Mouse (Mus musculus) forebrain, embryonic 16.5 days (tissue): ENCODE measurements around the gene Sspn. TPM values are rescaled to one million over a fixed set of nuclear protein-coding genes. Genes with fewer than 3 reads are reported as not detected.

Experiments
- ATAC-seq: fragments of 200-750 bp; cut with Nextera tagmentation; 2 replicates; pipeline ENCODE4 v1.8.0; 2017; ENCODE audit warnings: mild to moderate bottlenecking, moderate library complexity
- H3K27ac ChIP-seq: fragments of 300-500 bp; sonication (generic); 2 replicates; pipeline ENCODE4 v1.5.1; 2014; ENCODE audit warnings: low read length, control low read depth
- H3K27me3 ChIP-seq: fragments of 300-500 bp; sonication (generic); replicated peaks from 2 replicates; pipeline ENCODE4 v1.6.1; 2014; ENCODE audit warnings: low read length; ENCODE audit not compliant: control insufficient read depth, insufficient read depth
- H3K36me3 ChIP-seq: fragments of 300-500 bp; sonication (generic); 2 replicates; pipeline ENCODE4 v1.6.1; 2014; ENCODE audit not compliant: control insufficient read depth, insufficient read depth
- H3K4me1 ChIP-seq: fragments of 300-500 bp; sonication (generic); replicated peaks from 2 replicates; pipeline ENCODE4 v1.6.1; 2014; ENCODE audit warnings: low read length; ENCODE audit not compliant: control insufficient read depth, insufficient read depth
- H3K4me2 ChIP-seq: fragments of 300-500 bp; sonication (generic); 2 replicates; pipeline ENCODE4 v1.6.1; 2014; ENCODE audit warnings: mild to moderate bottlenecking, low read length, control low read depth
- H3K4me3 ChIP-seq: fragments of 300-500 bp; sonication (generic); replicated peaks from 2 replicates; pipeline ENCODE4 v1.5.1; 2014; ENCODE audit warnings: mild to moderate bottlenecking, low read length, control low read depth
- H3K9ac ChIP-seq: fragments of 300-500 bp; sonication (generic); replicated peaks from 2 replicates; pipeline ENCODE4 v1.6.1; 2014; ENCODE audit warnings: low read depth, low read length, control low read depth
- H3K9me3 ChIP-seq: fragments of 300-500 bp; sonication (generic); 2 replicates; pipeline ENCODE4 v1.6.1; 2016; ENCODE audit warnings: low read length; ENCODE audit not compliant: control insufficient read depth
- WGBS: fragments of 180-500 bp; shearing (Covaris S2); extraction: QIAGEN DNeasy Blood & Tissue Kit; methylation state at CpG from one replicate; pipeline ENCODE4 v1.1.7; 2014; 5-methylcytosine and 5-hydroxymethylcytosine counted together
- polyA plus RNA-seq: library from polyadenylated mRNA; unstranded; fragments of >200 nt; fragmentation: Nextera tagmentation; extraction: Ambion mirVana; gene quantifications from 2 replicates; pipeline ENCODE4 v1.2.1, GENCODE M21; 2015

The Sspn gene
- polyA plus RNA-seq, 1 experiment from 2014 or later, result 2.9 TPM

DNA sequence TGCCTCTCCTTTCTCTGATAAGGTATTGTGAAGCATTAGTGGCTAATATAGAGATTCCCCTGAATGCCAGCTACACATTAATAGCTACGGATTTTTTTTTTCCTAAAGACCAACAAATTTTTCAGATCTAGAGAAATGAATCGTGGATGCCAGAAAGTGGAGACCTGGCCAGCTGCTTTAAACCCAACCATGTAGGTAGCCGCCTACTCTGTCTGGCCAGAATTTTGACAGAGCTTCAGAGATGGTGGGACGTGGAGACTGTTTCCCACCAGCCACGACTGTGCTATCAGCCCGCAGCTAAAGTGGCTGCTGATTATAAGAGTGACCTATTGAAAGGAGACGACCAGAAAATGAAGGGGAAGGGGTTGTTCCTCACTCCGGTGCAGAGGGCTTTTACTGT is 36.3 kb downstream of the Sspn start:
- 70% methylated on average over 8 of the region's 8 CpGs for WGBS
- H3K36me3 ChIP-seq, result no peaks in the 10 kb centered on the region
- H3K4me1 ChIP-seq, result no peaks in the 10 kb centered on the region
- H3K9me3 ChIP-seq, result no peaks in the 10 kb centered on the region
- no peak overlapping the region for H3K4me2 ChIP-seq
- ATAC-seq, result no peak
- no peak overlapping the region for H3K9ac ChIP-seq
- no peak overlapping the region for H3K27ac ChIP-seq
- no peaks in the 10 kb centered on the region for H3K27me3 ChIP-seq
- H3K4me3 ChIP-seq, result no peak overlapping the region

- H3K36me3 ChIP-seq, result no peaks in the 10 kb centered on the region
- no peak for ATAC-seq
- no peaks in the 10 kb centered on the region for H3K4me1 ChIP-seq
- H3K9ac ChIP-seq, result no peak overlapping the region
- H3K9me3 ChIP-seq, result no peaks in the 10 kb centered on the region
- 77% methylated on average over 7 of the region's 7 CpGs for WGBS
- H3K27ac ChIP-seq, result no peak overlapping the region
- H3K27me3 ChIP-seq, result no peaks in the 10 kb centered on the region
- H3K4me3 ChIP-seq, result no peak overlapping the region
- no peak overlapping the region for H3K4me2 ChIP-seq
Measured at GRCm38 (mm10) chr6:145968301-145968818, 36.9 kb downstream of the Sspn start.

GRCm38 (mm10) chr6:145968821-145969220 is 37.4 kb downstream of the Sspn start:
- H3K36me3 ChIP-seq, result no peaks in the 10 kb centered on the region
- no peaks in the 10 kb centered on the region for H3K4me1 ChIP-seq
- no peak overlapping the region for H3K4me2 ChIP-seq
- no peaks in the 10 kb centered on the region for H3K9me3 ChIP-seq
- H3K27me3 ChIP-seq, result no peaks in the 10 kb centered on the region
- H3K4me3 ChIP-seq, result no peak overlapping the region
- 78% methylated on average over 10 of the region's 10 CpGs for WGBS
- no peak for ATAC-seq
- H3K27ac ChIP-seq, result no peak overlapping the region
- H3K9ac ChIP-seq, result no peak overlapping the region

DNA sequence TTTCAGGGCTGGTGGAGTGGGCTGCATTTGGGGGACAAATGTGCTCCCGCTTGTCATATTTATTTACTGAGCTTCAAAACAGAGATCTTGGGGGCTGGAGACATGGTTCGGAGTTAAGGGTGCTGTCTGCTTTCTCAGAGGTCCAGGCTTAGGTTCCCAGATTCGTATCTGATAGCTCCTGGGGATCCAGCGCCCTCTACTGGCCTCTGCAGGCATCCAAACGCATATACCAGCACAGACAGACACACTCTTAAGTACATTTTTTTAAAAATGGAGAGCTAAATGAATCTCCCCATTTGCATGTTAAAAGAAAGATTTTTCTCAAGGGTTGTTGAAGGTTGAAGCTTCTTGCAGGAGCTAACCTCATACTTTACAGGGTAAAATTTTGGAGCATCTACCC is 38.1 kb downstream of the Sspn start:
- no peaks in the 10 kb centered on the region for H3K27me3 ChIP-seq
- H3K4me1 ChIP-seq, result no peaks in the 10 kb centered on the region
- ATAC-seq, result no peak
- H3K4me3 ChIP-seq, result no peak overlapping the region
- no peak overlapping the region for H3K27ac ChIP-seq
- H3K4me2 ChIP-seq, result no peak overlapping the region
- no peaks in the 10 kb centered on the region for H3K9me3 ChIP-seq
- no peaks in the 10 kb centered on the region for H3K36me3 ChIP-seq
- 80% methylated on average over 5 of the region's 5 CpGs for WGBS
- H3K9ac ChIP-seq, result no peak overlapping the region

GRCm38 (mm10) chr6:145972107-145972506 is 40.7 kb downstream of the Sspn start:
- H3K4me2 ChIP-seq, result no peak overlapping the region
- 90% methylated on average over 4 of the region's 4 CpGs for WGBS
- H3K27ac ChIP-seq, result no peak overlapping the region
- H3K9me3 ChIP-seq, result no peaks in the 10 kb centered on the region
- no peak overlapping the region for H3K4me3 ChIP-seq
- no peak overlapping the region for H3K9ac ChIP-seq
- H3K36me3 ChIP-seq, result no peaks in the 10 kb centered on the region
- H3K4me1 ChIP-seq, result no peaks in the 10 kb centered on the region
- H3K27me3 ChIP-seq, result no peaks in the 10 kb centered on the region
- no peak for ATAC-seq

- Histone ChIP-seq H3K4me1 (no peaks in the 10 kb centered on the region), H3K27me3 (no peaks in the 10 kb centered on the region), H3K9me3 (no peaks in the 10 kb centered on the region), H3K27ac (no peak overlapping the region), H3K9ac (no peak overlapping the region), H3K4me3 (no peak overlapping the region), H3K4me2 (no peak overlapping the region), H3K36me3 (no peaks in the 10 kb centered on the region)
- no peak for ATAC-seq
- WGBS, result 85% methylated on average over 6 of the region's 6 CpGs
Measured at GRCm38 (mm10) chr6:145972836-145973235, 41.4 kb downstream of the Sspn start.

- Histone ChIP-seq H3K27ac (no peak overlapping the region), H3K9ac (no peak overlapping the region), H3K9me3 (no peaks in the 10 kb centered on the region), H3K27me3 (no peaks in the 10 kb centered on the region), H3K4me3 (no peak overlapping the region), H3K4me1 (no peaks in the 10 kb centered on the region), H3K4me2 (no peak overlapping the region), H3K36me3 (no peaks in the 10 kb centered on the region)
- 87% methylated on average over 5 of the region's 5 CpGs for WGBS
- no peak for ATAC-seq
Measured at GRCm38 (mm10) chr6:145973356-145973755, 41.9 kb downstream of the Sspn start.

DNA sequence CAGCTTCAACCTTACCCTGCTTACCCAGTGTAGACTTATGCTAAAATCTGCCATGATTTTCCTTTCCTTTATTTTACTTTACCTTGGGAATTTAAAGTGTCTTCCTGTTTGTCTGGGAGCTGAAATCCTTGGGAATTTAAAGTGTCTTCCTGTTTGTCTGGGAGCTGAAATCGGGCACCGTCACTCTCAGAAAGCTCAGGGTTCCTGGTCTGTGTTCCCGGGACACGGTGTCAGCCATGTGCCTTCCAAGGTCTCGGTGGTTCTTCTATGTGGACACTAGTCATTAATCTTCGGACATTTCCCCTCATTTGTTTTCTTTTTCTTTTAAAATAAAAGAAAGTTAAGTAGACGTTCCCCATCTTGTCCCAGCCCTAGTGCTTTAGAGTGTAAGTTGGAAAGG is 43.3 kb downstream of the Sspn start:
- 88% methylated on average over 7 of the region's 7 CpGs for WGBS
- H3K36me3 ChIP-seq, result no peaks in the 10 kb centered on the region

DNA sequence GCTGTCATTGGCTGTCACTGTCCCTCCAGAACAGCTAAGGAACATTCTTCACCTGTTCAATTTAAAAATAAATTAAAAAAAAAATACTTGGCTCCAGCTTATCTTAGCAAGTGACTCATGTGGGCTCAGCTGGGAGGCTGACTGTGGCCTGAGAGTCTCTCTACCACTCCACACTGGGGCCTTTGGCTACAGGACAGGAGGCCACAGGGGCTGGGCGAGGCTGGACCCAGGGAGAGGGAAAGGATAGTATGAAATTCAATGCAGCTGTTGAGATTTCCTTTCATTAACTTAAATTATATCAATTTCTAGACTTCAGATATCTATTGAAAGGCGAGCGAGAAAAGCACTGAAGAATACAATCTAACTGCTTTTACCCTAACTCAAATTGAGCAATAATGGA is 45.9 kb downstream of the Sspn start:
- no peak overlapping the region for H3K4me3 ChIP-seq
- WGBS, result 82% methylated on average over 3 of the region's 3 CpGs
- H3K4me1 ChIP-seq, result no peaks in the 10 kb centered on the region
- no peak overlapping the region for H3K4me2 ChIP-seq
- ATAC-seq, result no peak
- H3K9ac ChIP-seq, result no peak overlapping the region
- no peaks in the 10 kb centered on the region for H3K36me3 ChIP-seq
- H3K27ac ChIP-seq, result no peak overlapping the region
- no peaks in the 10 kb centered on the region for H3K9me3 ChIP-seq
- H3K27me3 ChIP-seq, result no peaks in the 10 kb centered on the region

More for the DNA sequence above, 43.3 kb downstream of the Sspn start:
- H3K4me3 ChIP-seq, result no peak overlapping the region
- H3K4me2 ChIP-seq, result no peak overlapping the region
- no peak overlapping the region for H3K9ac ChIP-seq
- no peak overlapping the region for H3K27ac ChIP-seq
- H3K9me3 ChIP-seq, result no peaks in the 10 kb centered on the region
- H3K27me3 ChIP-seq, result no peaks in the 10 kb centered on the region
- no peak for ATAC-seq
- H3K4me1 ChIP-seq, result no peaks in the 10 kb centered on the region

DNA sequence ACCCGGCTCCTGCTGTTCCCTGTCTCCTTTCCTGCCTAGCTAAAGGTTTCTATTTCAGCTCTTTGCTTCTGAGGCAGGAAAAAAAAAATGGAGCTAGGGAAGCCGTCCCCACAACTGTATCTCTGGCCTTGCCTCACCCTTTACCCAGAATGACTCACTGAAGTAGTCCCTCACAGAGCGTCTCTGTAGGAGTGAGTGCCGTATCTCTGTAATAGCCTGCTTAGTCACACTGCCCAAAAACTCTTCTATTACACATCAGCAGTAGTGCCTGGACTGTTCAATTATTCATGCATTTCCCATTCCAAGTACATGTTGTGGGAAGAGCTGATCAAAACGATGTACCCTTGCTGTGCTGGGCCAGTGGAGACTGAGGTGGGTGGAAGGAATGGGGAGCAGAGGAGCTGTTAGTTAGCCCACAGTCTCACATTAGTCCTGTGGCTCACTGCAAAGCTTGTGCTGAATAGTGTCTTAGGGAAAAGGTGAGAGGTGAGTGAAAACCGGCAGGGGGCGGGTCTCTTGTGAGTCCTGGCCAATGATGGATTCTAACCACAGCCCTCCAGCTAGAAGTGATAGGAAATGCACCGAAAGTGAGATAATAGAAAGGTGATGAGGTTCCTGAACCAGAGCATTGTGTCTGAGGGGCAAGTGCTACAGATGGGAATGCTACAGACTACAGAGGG is 46.5 kb downstream of the Sspn start:
- Histone ChIP-seq H3K36me3 (no peaks in the 10 kb centered on the region), H3K4me1 (no peaks in the 10 kb centered on the region), H3K27me3 (no peaks in the 10 kb centered on the region), H3K27ac (no peak overlapping the region), H3K9me3 (no peaks in the 10 kb centered on the region), H3K9ac (no peak overlapping the region), H3K4me2 (no peak overlapping the region), H3K4me3 (no peak overlapping the region)
- 73% methylated on average over 8 of the region's 8 CpGs for WGBS
- no peak for ATAC-seq
